Mouse (Mus musculus) adrenal gland, adult 10 weeks (tissue): ENCODE measurements around the gene Olfr963. TPM values are rescaled to one million over a fixed set of nuclear protein-coding genes. Genes with fewer than 3 reads are reported as not detected.

Experiments used
- polyA plus RNA-seq: library from polyadenylated mRNA; stranded (reverse); fragments of 350-450 nt; fragmentation: Illumina TruSeq; extraction: RNeasy Lipid Tissue Mini Kit (QIAGEN cat#74804); gene quantifications from one replicate; pipeline ENCODE4 v1.2.3, GENCODE M21; 2014; ENCODE audit warnings: low read depth, low replicate concordance

Olfr963 gene
- not detected for polyA plus RNA-seq

GRCm38 (mm10) chr9:39666905-39667304 lies at the start of gene Olfr963:
TSS of gene Olfr963 (plus strand) at chr9:39667205.

GRCm38 (mm10) chr9:39621073-39621472 lies 45.9 kb upstream of the Olfr963 start, which contains the start of gene Olfr960:
TSS of gene Olfr960 (plus strand) at chr9:39621373.

GRCm38 (mm10) chr9:39644785-39645184 lies 22.2 kb upstream of the Olfr963 start, which contains the start of gene Olfr961:
TSS of gene Olfr961 (plus strand) at chr9:39645085.

GRCm38 (mm10) chr9:39707017-39707416 lies 40.0 kb downstream of the Olfr963 start, which contains the start of gene Olfr149:
TSS of gene Olfr149 (minus strand) at chr9:39707117.

GRCm38 (mm10) chr9:39711053-39711452 lies 44.0 kb downstream of the Olfr963 start, which contains the start of gene Olfr965:
TSS of gene Olfr965 (plus strand) at chr9:39711353.

Other genes with a start within 250 kb of the Olfr963 start
- gene Olfr952, start 240.1 kb upstream of the Olfr963 start, polyA plus RNA-seq: not detected
- gene Olfr954, start 210.5 kb upstream of the Olfr963 start, polyA plus RNA-seq: not detected
- gene Olfr955, start 195.3 kb upstream of the Olfr963 start, polyA plus RNA-seq: not detected
- not detected for gene Olfr44, start 173.2 kb upstream of the Olfr963 start, polyA plus RNA-seq
- not detected for gene Olfr957, start 151.4 kb upstream of the Olfr963 start, polyA plus RNA-seq
- gene Olfr958, start 113.2 kb upstream of the Olfr963 start, polyA plus RNA-seq: not detected
- not detected for gene Olfr959, start 91.6 kb upstream of the Olfr963 start, polyA plus RNA-seq
- 27.7 TPM for gene AW551984, start 62.8 kb upstream of the Olfr963 start, polyA plus RNA-seq
- not detected for gene Olfr148, start 56.5 kb upstream of the Olfr963 start, polyA plus RNA-seq
- gene Olfr960, start 45.8 kb upstream of the Olfr963 start, polyA plus RNA-seq: not detected
- gene Olfr961, start 22.1 kb upstream of the Olfr963 start, polyA plus RNA-seq: not detected
- gene Olfr149, start 39.9 kb downstream of the Olfr963 start, polyA plus RNA-seq: not detected
- not detected for gene Olfr965, start 44.1 kb downstream of the Olfr963 start, polyA plus RNA-seq
- gene Olfr150, start 63.8 kb downstream of the Olfr963 start, polyA plus RNA-seq: not detected
- not detected for gene Olfr967, start 79.0 kb downstream of the Olfr963 start, polyA plus RNA-seq
- gene Olfr968, start 116.0 kb downstream of the Olfr963 start, polyA plus RNA-seq: not detected
- gene Olfr969, start 123.7 kb downstream of the Olfr963 start, polyA plus RNA-seq: not detected
- gene Olfr970, start 141.7 kb downstream of the Olfr963 start, polyA plus RNA-seq: not detected
- gene Olfr971, start 169.7 kb downstream of the Olfr963 start, polyA plus RNA-seq: not detected
- not detected for gene Olfr972, start 199.2 kb downstream of the Olfr963 start, polyA plus RNA-seq
- gene Olfr229, start 240.1 kb downstream of the Olfr963 start, polyA plus RNA-seq: not detected